Mouse (Mus musculus): ENCODE results near the gene Nhsl2. TPM values are rescaled to one million over a fixed set of nuclear protein-coding genes. Genes with fewer than 3 reads are reported as not detected.
A peak's percentile ranks its signal among the peaks of the same experiment; 100 is the strongest.
"Not testable (repeated sequence)": the region's sequence is repeated elsewhere in the genome, so short reads cannot be mapped to it uniquely, and the experiment has no call there.

Gene Nhsl2
- polyA plus RNA-seq (2011; ENCODE audit: insufficient read depth, insufficient read length, low read depth, missing spikeins), result 0.21 and 0.61 TPM in 2 replicates

DNA sequence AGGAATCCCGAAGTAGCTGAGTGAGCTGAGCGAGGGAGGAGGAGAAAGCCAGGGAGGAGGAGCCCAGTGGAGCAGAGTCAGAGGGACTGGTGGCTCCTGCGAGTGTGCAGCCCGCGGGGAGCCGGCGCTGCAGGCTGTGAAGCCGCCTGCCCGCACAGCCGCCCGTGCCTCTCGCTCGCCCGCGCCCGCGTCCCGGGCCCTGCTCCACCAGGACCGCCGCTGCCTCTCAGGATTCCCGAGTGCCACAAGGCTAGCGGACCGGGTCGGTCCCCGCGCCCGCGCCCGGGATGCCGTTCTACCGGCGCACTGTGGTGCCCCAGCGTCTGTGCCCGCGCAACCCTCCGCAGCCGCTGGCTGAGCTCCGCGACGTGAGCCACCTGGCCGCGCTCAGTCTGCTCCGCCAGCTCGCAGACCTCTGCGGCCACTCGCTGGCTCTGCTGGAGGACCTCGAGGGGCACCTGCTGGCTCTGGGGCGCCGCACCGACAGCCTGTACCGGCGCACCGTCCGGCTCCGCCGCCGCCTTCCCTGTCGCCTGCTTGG is at the start of gene Nhsl2:
TSS of gene Nhsl2 (plus strand) at position 105 of the 541 bp plus-strand sequence.
- H3K36me3 ChIP-seq (ENCODE audit: control insufficient read depth, insufficient read depth, low read length, poor library complexity, severe bottlenecking), result no peaks in the 10 kb centered on the region
- H3K9me3 ChIP-seq (replicated peaks; ENCODE audit: control insufficient read depth, insufficient read depth, low read length, poor library complexity, severe bottlenecking), result no peaks in the 10 kb centered on the region
- H3K4me3 ChIP-seq (ENCODE audit: low read depth, low read length), result peak within 1 kb of the TSS; percentile 45
- no peak within 1 kb of the TSS for H3K27ac ChIP-seq (ENCODE audit: insufficient read depth, low read length)
- H3K9ac ChIP-seq (ENCODE audit: low read depth, poor library complexity, severe bottlenecking), result peak within 1 kb of the TSS; percentile 75
- TF ChIP-seq EP300 (IDR thresholded peaks at IDR 0.05; ENCODE audit: insufficient read depth, low read depth, low read length) (no peak), POLR2A (IDR thresholded peaks at IDR 0.05; ENCODE audit: insufficient read depth, low read length) (no peak), CTCF (IDR thresholded peaks at IDR 0.05; ENCODE audit: low read depth, low read length) (no peak)
- H3K27me3 ChIP-seq (ENCODE audit: control insufficient read depth, insufficient read depth, low read length, poor library complexity, severe bottlenecking), result peaks cover 12% of the 10 kb centered on the region; the same call in 1 of the 2 replicates
- no peaks in the 10 kb centered on the region for H3K4me1 ChIP-seq (ENCODE audit: control insufficient read depth, insufficient read depth, low read length)

GRCm38 (mm10) chrX:101805512-101805911 is 43.7 kb upstream of the Nhsl2 start:
- Histone ChIP-seq H3K9me3 (replicated peaks; ENCODE audit: control insufficient read depth, insufficient read depth, low read length, poor library complexity, severe bottlenecking) (no peaks in the 10 kb centered on the region), H3K27me3 (ENCODE audit: control insufficient read depth, insufficient read depth, low read length, poor library complexity, severe bottlenecking) (no peaks in the 10 kb centered on the region), H3K4me1 (ENCODE audit: control insufficient read depth, insufficient read depth, low read length) (no peaks in the 10 kb centered on the region), H3K4me3 (ENCODE audit: low read depth, low read length) (no peak overlapping the region), H3K36me3 (ENCODE audit: control insufficient read depth, insufficient read depth, low read length, poor library complexity, severe bottlenecking) (no peaks in the 10 kb centered on the region), H3K27ac (ENCODE audit: insufficient read depth, low read length) (no peak overlapping the region), H3K9ac (ENCODE audit: low read depth, poor library complexity, severe bottlenecking) (no peak overlapping the region)
- no peak for TF ChIP-seq POLR2A (IDR thresholded peaks at IDR 0.05; ENCODE audit: insufficient read depth, low read length)
- TF ChIP-seq EP300 (IDR thresholded peaks at IDR 0.05; ENCODE audit: insufficient read depth, low read depth, low read length), result no peak
- TF ChIP-seq CTCF (IDR thresholded peaks at IDR 0.05; ENCODE audit: low read depth, low read length), result no peak

GRCm38 (mm10) chrX:101811750-101812149 is 37.4 kb upstream of the Nhsl2 start:
- Histone ChIP-seq H3K9me3 (replicated peaks; ENCODE audit: control insufficient read depth, insufficient read depth, low read length, poor library complexity, severe bottlenecking) (no peaks in the 10 kb centered on the region), H3K9ac (ENCODE audit: low read depth, poor library complexity, severe bottlenecking) (no peak overlapping the region), H3K27me3 (ENCODE audit: control insufficient read depth, insufficient read depth, low read length, poor library complexity, severe bottlenecking) (no peaks in the 10 kb centered on the region), H3K36me3 (ENCODE audit: control insufficient read depth, insufficient read depth, low read length, poor library complexity, severe bottlenecking) (no peaks in the 10 kb centered on the region), H3K4me3 (ENCODE audit: low read depth, low read length) (no peak overlapping the region), H3K4me1 (ENCODE audit: control insufficient read depth, insufficient read depth, low read length) (no peaks in the 10 kb centered on the region), H3K27ac (ENCODE audit: insufficient read depth, low read length) (no peak overlapping the region)
- TF ChIP-seq POLR2A (IDR thresholded peaks at IDR 0.05; ENCODE audit: insufficient read depth, low read length), result no peak
- no peak for TF ChIP-seq EP300 (IDR thresholded peaks at IDR 0.05; ENCODE audit: insufficient read depth, low read depth, low read length)
- TF ChIP-seq CTCF (IDR thresholded peaks at IDR 0.05; ENCODE audit: low read depth, low read length), result no peak

DNA sequence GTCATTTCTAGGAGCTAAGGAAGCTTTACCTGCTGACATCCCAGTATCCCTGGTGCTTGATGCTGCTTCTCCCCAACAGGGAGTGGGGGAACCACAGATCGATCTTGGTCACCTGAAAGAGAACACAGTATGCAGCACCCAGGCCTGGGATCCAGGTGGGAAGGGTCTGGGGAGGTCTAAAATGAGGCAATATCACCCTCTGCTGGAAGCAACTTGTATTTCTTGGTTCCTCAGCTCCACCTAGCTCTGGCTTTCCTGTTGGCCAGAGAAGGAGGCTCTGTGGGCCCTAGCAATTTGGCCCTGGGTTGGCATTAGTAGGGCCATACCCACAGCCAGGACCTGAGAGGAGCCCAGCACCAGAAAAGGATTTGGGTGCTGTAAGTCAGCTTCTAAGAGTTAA is 30.0 kb upstream of the Nhsl2 start:
- H3K27me3 ChIP-seq (ENCODE audit: control insufficient read depth, insufficient read depth, low read length, poor library complexity, severe bottlenecking), result no peaks in the 10 kb centered on the region
- TF ChIP-seq CTCF (IDR thresholded peaks at IDR 0.05; ENCODE audit: low read depth, low read length) (peak; percentile 44), EP300 (IDR thresholded peaks at IDR 0.05; ENCODE audit: insufficient read depth, low read depth, low read length) (no peak)
- H3K9ac ChIP-seq (ENCODE audit: low read depth, poor library complexity, severe bottlenecking), result no peak overlapping the region
- H3K27ac ChIP-seq (ENCODE audit: insufficient read depth, low read length), result no peak overlapping the region
- H3K4me3 ChIP-seq (ENCODE audit: low read depth, low read length), result no peak overlapping the region
- H3K36me3 ChIP-seq (ENCODE audit: control insufficient read depth, insufficient read depth, low read length, poor library complexity, severe bottlenecking), result no peaks in the 10 kb centered on the region
- H3K4me1 ChIP-seq (ENCODE audit: control insufficient read depth, insufficient read depth, low read length), result no peaks in the 10 kb centered on the region
- H3K9me3 ChIP-seq (replicated peaks; ENCODE audit: control insufficient read depth, insufficient read depth, low read length, poor library complexity, severe bottlenecking), result no peaks in the 10 kb centered on the region

GRCm38 (mm10) chrX:101819980-101820379 is 29.2 kb upstream of the Nhsl2 start:
- not testable (repeated sequence) for H3K4me1 ChIP-seq (ENCODE audit: control insufficient read depth, insufficient read depth, low read length); H3K27ac ChIP-seq (ENCODE audit: insufficient read depth, low read length); H3K27me3 ChIP-seq (ENCODE audit: control insufficient read depth, insufficient read depth, low read length, poor library complexity, severe bottlenecking); H3K9me3 ChIP-seq (replicated peaks; ENCODE audit: control insufficient read depth, insufficient read depth, low read length, poor library complexity, severe bottlenecking); H3K4me3 ChIP-seq (ENCODE audit: low read depth, low read length); H3K36me3 ChIP-seq (ENCODE audit: control insufficient read depth, insufficient read depth, low read length, poor library complexity, severe bottlenecking); H3K9ac ChIP-seq (ENCODE audit: low read depth, poor library complexity, severe bottlenecking)

DNA sequence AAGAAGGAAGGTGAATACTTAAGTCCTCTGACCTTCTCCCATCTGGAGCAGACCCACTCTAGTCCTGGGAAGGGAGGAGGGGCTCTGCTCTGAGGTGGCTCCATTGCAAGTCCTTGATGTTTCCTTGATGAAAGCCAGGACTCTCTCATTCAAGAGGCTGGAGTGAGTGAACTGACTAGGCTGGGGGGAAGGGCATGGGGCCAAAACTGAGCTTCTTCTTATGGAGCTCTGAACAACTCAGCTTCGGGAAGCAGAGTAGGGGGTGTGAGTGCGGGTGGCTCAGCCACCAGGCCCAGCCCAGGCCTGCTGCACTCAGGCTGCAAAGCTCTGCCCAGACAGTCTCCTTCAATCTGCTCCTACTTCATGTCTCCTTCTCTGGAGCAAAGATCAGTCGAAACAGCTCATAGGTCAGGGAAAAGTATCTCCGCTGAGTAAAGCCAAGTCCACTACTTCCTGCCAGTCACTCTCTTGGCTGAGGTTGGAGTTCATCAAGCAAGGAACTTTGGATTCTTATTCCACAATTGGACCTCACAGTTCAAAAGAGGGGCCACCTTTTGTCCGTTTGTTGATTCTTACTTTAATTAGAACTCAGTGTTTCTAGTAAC is 1.9 kb upstream of the Nhsl2 start:
- Histone ChIP-seq H3K9ac (ENCODE audit: low read depth, poor library complexity, severe bottlenecking) (no peak overlapping the region), H3K27me3 (ENCODE audit: control insufficient read depth, insufficient read depth, low read length, poor library complexity, severe bottlenecking) (peaks cover 10% of the 10 kb centered on the region; the same call in 1 of the 2 replicates), H3K4me3 (ENCODE audit: low read depth, low read length) (no peak overlapping the region), H3K4me1 (ENCODE audit: control insufficient read depth, insufficient read depth, low read length) (no peaks in the 10 kb centered on the region), H3K27ac (ENCODE audit: insufficient read depth, low read length) (no peak overlapping the region), H3K9me3 (replicated peaks; ENCODE audit: control insufficient read depth, insufficient read depth, low read length, poor library complexity, severe bottlenecking) (no peaks in the 10 kb centered on the region), H3K36me3 (ENCODE audit: control insufficient read depth, insufficient read depth, low read length, poor library complexity, severe bottlenecking) (no peaks in the 10 kb centered on the region)
- TF ChIP-seq CTCF (IDR thresholded peaks at IDR 0.05; ENCODE audit: low read depth, low read length) (no peak), POLR2A (IDR thresholded peaks at IDR 0.05; ENCODE audit: insufficient read depth, low read length) (no peak), EP300 (IDR thresholded peaks at IDR 0.05; ENCODE audit: insufficient read depth, low read depth, low read length) (no peak)
